Mouse (Mus musculus) layer of hippocampus, adult 8-10 months (tissue): ENCODE measurements around the gene Tecr. TPM values are rescaled to one million over a fixed set of nuclear protein-coding genes. Genes with fewer than 3 reads are reported as not detected.
"Not testable (repeated sequence)": the region's sequence is repeated elsewhere in the genome, so short reads cannot be mapped to it uniquely, and the experiment has no call there.

ENCODE experiments used
- DNase-seq, 2 experiments: peaks; one replicate each; pipeline ENCODE4 v3.0.0; 2022; ENCODE audit warnings: low spot score in 2 of 2
- total RNA-seq, 4 experiments: library from RNA; stranded (reverse); gene quantifications; 2 replicates each; pipeline ENCODE4 v1.2.4; 2022

Gene Tecr
- total RNA-seq, 4 experiments from 2014 or later: 568 to 585 (median 584) TPM

DNA sequence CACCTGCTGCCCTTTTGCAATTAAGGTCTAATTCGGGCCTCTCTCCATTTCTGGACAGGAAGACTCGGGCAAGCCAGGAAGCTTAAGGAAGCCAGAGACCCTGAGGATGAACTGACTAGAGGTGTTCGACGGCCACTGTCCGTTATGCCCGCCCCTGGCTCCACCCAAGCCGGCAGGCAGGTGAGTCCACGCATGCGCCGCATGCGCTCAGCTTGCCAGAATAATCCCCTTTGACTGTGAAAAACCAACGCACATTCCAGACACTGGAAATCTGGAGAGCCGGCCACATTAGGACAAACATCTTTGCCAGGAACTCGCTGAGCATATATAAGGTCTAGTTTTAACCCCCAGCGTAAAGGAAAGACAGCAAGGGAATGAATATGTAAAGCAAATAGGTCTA is 24.5 kb downstream of the Tecr start:
- DNase-seq: no peak

DNA sequence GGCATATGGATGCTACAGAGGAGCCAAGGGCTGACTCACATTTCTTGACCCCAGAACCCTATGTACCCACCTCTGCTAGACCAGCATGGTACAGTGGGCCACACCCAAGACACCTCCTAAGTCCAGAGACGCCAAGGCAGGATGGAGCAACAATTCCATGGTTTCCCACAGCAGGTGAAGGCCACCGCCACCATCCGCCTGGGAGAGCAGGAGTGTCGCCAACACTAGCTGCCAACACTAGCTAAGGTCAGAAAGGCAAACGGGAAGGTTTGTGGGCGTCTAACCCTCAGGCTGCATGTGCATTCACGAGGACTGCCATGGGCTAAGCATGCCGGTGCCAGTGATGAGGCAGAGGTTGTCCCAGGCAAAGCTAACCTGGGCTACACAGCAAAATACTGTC is 25.5 kb downstream of the Tecr start:
- no peak for DNase-seq

DNA sequence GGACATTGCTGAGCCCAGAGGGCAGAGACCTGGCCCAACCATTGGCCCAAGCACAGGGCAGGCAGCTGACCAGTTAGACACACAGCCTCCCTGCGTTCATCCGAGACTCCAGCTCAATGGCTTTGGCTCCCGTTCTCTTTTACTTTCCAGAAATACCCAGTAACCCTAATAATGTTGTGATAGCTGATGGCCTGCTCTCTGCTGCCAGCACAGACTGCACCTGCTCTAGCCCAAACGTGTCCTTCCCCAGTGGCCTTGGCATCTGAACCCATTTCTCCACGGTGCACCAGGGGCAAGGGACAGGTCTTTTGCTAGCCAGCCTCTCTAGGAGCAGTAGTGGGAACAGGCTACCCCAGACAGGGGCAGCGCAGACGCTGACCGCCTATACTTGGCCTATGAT is 26.9 kb downstream of the Tecr start:
- no peak for DNase-seq

DNA sequence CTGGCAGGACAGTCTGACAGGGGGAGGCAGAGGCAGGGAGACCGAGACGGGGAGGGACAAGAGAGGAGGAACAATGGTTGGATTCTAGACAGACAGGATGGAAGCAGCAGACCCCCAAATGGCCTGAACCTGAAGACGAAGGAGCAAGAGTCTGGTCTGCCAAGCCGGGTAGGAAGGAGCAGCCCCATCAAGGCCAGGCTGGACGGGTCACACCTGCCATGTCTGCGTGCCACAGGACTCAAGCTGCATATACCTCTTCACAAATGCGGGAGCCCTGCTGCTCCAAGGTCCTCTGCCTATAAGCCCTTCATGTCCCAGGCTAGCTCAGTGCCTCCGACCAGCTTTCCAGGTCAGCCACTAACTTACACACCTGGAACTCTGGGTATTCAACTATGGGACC is 28.1 kb downstream of the Tecr start:
- DNase-seq: no peak

DNA sequence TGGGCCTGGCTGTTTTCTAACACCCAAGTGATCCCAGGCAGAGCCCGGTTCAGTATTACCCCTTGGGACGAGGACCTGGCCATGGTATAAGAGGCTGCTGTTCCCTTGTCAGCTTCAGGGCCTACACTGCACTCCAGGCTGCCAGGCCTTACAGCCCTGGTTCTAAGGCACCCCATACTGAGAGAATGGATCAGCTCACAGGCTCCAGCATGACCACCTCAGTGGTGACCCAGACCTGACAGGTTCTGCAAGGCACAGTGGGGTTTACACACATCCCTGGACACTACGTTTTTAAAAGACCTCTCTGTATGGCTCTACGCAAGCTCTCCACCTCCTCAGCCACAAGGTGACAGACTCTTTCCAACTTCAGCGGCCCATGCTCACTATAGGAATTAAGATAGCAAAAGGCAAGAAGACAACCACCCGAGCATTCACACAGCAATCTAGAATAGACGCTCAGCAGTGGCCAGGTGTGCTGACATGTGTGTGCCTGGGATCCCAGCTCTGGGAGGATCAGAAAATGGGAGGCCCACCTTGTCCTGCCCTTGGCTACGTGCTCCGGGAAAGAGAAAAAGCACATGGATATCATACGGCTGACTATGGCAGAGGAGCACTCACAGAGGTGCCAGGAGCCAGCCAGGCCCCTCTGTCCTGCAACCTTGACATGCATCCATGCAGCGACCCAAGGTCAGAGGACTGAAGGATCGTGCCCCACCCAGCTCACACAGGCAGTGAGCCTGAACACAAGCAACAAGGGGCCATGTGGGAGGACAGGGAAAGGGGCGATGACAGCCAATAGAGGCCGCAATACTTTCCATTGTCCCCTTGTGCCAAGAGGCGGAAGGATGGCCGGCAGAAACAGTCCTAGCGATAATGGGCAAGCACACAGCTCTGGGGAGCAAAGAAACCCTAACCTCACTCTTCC is 29.4 kb downstream of the Tecr start:
- peak in 1 of 2 experiments; percentile 7 for DNase-seq

- peak in 1 of 2 experiments; percentile 19 for DNase-seq
Observed at GRCm38 (mm10) chr8:83577384-83577791, 30.4 kb downstream of the Tecr start.

DNA sequence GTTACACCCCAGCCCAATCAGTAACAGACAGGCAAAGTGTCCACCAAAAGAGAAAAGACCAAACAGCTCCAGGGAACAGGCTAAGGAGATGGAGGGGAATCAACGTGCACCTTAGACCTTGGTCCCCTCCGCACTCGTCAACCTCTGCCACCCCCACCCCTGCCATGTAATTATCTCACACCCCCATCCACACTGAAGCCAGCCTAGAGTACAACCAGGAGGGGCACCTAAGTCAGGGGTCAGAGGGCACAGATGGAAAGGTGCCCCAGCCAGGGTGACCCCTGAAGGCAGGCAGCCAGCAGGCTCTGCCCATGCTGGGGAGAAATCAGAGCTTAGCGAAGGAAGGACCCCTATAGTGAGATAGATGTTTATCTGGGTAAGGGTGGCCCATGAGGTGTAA is 30.9 kb downstream of the Tecr start:
- DNase-seq: no peak

- no peak for DNase-seq
Observed at GRCm38 (mm10) chr8:83576516-83576895, 31.3 kb downstream of the Tecr start.

GRCm38 (mm10) chr8:83575561-83576515 is 31.9 kb downstream of the Tecr start:
- peak; percentile 3 to 14 for DNase-seq

GRCm38 (mm10) chr8:83574631-83575315 is 33.0 kb downstream of the Tecr start:
- DNase-seq: peak; percentile 5 to 16

GRCm38 (mm10) chr8:83573140-83573875 is 34.5 kb downstream of the Tecr start:
- DNase-seq: peak in 1 of 2 experiments; percentile 21

DNA sequence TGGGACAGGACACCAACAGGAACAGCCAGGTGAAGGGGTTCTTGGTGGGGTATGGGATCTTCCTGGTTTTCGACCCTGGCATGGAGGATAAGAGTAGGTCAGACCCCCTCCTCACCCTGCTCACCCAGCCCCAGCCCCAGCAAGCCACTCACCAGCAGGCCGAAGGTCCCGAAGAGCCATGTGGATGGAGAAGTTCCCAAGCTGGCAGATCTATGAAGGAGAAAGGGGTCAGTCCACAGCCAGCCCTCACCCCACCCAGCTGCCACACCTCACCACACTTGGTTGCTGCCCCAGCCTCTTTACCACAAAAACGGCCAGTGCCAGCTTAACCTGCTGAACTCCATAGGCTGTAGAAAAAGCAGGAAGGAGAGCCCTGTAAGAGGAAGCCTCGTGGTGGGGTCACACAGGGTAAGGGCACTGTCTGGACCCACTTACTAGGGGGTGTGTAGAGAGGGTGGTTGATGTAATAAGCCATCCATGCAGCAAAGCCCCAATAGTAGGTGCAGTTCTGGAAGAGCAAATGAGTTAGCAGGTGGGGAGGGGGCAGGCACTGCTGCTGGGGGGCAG is 35.4 kb downstream of the Tecr start:
- no peak for DNase-seq

DNA sequence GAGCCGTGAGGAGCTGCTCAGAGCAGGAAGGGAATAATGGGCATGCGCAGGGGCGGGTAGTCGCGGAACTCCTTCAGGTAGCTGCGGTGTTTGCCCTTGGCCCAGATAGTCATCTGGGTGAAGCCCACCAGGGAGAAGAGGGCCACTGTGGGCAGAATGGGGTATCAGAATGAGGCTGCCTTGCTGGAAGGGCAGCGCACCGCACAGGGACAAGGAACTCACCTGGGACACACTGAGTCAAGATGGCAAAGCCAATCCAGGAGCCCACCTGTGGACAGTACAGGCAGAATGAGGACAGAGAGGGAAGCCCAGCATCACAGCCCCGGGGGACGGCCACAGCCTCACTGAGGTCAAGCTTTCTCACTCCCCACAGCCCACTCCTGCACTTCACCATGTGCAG is 36.0 kb downstream of the Tecr start:
- DNase-seq: no peak

DNA sequence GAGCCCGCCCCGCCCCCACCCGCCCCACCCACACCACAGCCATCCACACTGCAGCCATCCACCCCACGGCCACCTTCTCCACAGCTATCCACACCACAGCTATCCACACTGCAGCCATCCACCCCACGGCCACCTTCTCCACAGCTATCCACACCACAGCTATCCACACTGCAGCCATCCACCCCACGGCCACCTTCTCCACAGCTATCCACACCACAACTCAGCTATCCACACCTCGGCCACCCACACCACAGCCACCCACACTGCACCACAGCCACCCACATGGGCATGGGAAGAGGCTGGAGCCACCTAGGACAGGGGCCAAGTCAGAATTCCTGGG is 36.8 kb downstream of the Tecr start:
- not testable (repeated sequence) for DNase-seq

DNA sequence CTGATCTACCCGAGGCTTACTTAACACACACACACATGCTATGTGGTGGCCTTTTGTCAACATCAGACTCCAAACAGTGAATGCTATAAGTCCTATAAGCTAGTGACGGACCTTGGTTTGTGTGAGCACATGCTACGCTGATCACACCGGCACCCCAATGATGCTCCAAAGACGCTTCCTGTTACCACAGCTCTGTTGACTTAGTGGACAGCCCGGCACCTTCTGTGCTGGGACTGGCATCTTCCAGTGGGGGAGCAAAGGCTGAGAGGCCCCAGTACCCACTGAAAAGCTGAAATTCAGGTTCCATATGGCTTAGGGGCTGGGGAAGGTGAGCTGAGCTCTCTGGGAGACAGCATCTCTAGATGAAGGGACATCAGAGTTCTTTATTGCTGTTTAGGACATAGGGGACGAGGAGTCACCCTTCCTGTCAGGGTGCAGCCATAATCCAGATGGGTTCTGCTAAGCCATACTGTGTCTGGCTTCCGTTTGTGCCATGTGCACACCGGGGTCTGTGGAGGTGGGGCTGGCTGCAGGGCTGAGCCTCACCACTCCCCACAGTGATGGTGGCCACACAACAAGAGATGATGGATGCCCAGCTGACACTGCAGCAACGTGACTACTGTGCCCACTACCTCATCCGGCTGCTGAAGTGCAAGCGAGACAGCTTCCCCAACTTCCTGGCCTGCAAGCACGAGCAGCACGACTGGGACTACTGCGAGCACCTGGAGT is 37.3 kb downstream of the Tecr start:
- peak in 1 of 2 experiments; percentile 6 for DNase-seq

DNA sequence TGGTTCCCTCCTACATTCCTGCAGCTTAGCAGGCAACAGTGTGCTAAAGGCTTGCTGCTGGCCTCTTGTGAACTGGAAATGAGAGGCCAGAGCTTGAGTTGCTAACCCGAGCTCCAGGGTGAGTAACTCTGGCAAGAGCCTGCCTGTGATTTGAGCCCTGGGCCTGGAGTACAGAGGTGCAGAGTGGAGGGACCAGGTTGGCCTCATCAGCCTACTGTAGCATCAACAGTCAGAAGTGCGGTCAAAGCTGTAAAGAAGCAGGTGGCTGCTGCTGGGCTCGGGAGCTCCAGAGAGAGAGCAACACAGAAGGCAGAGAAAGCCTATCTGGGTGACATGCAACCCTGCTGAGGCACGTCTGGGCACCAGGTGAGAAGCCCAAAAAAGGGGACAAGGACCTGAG is 38.6 kb downstream of the Tecr start:
- DNase-seq: no peak

- no peak for DNase-seq
Observed at GRCm38 (mm10) chr8:83568755-83569154, 39.0 kb downstream of the Tecr start.

GRCm38 (mm10) chr8:83568128-83568527 is 39.6 kb downstream of the Tecr start:
- DNase-seq: no peak

GRCm38 (mm10) chr8:83567668-83568067 is 40.1 kb downstream of the Tecr start:
- DNase-seq: peak; percentile 9 to 11
